Mouse (Mus musculus) liver, embryonic 15.5 days (tissue): ENCODE measurements around the gene D11Wsu47e. TPM values are rescaled to one million over a fixed set of nuclear protein-coding genes. Genes with fewer than 3 reads are reported as not detected.

Experiments
- ATAC-seq: fragments of 200-750 bp; cut with Nextera tagmentation; 2 replicates; pipeline ENCODE4 v1.8.0; 2017; ENCODE audit warnings: moderate number of reproducible peaks, mild to moderate bottlenecking, moderate library complexity; ENCODE audit not compliant: insufficient read depth
- H3K27ac ChIP-seq: fragments of 300-500 bp; sonication (generic); replicated peaks from 2 replicates; pipeline ENCODE4 v1.5.1; 2015; ENCODE audit warnings: mild to moderate bottlenecking, inconsistent platforms
- H3K27me3 ChIP-seq: fragments of 300-500 bp; sonication (generic); 2 replicates; pipeline ENCODE4 v1.6.1; 2015; ENCODE audit warnings: mild to moderate bottlenecking, inconsistent platforms
- H3K36me3 ChIP-seq: fragments of 300-500 bp; sonication (generic); replicated peaks from 2 replicates; pipeline ENCODE4 v1.6.1; 2015; ENCODE audit warnings: moderate library complexity, mild to moderate bottlenecking, inconsistent platforms
- H3K4me1 ChIP-seq: fragments of 300-500 bp; sonication (generic); replicated peaks from 2 replicates; pipeline ENCODE4 v1.6.1; 2015; ENCODE audit warnings: inconsistent platforms
- H3K4me2 ChIP-seq: fragments of 300-500 bp; sonication (generic); 2 replicates; pipeline ENCODE4 v1.6.1; 2015; ENCODE audit warnings: moderate library complexity, mild to moderate bottlenecking, inconsistent platforms
- H3K4me3 ChIP-seq: fragments of 300-500 bp; sonication (generic); replicated peaks from 2 replicates; pipeline ENCODE4 v1.5.1; 2015; ENCODE audit warnings: mild to moderate bottlenecking, inconsistent platforms
- H3K9ac ChIP-seq: fragments of 300-500 bp; sonication (generic); 2 replicates; pipeline ENCODE4 v1.6.1; 2015; ENCODE audit warnings: moderate library complexity, mild to moderate bottlenecking, inconsistent platforms
- H3K9me3 ChIP-seq: fragments of 300-500 bp; sonication (generic); replicated peaks from 2 replicates; pipeline ENCODE4 v1.6.1; 2016; ENCODE audit warnings: inconsistent platforms
- WGBS: fragments of 180-500 bp; shearing (Covaris S2); methylation state at CpG from one replicate; pipeline ENCODE4 v1.1.7; 2015; ENCODE audit warnings: mixed read lengths; ENCODE audit not compliant: insufficient replicate concordance; 5-methylcytosine and 5-hydroxymethylcytosine counted together
- polyA plus RNA-seq: library from polyadenylated mRNA; unstranded; fragments of >200 nt; fragmentation: Nextera tagmentation; extraction: Ambion mirVana; gene quantifications from 2 replicates; pipeline ENCODE4 v1.2.1, GENCODE M21; 2015

The D11Wsu47e gene
- polyA plus RNA-seq, 1 experiment from 2014 or later: 9.2 TPM

DNA sequence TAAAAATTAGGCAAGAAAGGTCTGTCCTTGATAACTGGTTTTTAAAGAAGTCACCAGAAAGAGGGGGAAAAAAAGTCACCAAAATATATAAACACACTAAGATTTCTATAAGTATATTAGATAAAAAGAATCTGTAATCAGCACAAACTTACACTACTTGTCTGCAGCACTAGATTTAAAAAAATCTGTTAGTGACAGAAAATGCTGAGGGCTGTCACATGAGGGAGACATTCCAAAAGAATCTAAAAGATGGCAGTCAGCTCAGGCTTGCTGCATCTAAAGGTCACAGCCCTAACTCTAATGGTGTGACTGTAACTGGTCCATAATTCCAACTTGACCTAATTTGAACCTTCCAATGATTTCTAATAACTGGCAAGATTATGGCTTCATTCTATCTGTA lies 2.2 kb upstream of the D11Wsu47e start:
- no peaks in the 10 kb centered on the region for H3K27me3 ChIP-seq
- peaks cover 25% of the 10 kb centered on the region for H3K36me3 ChIP-seq
- peaks cover 74% of the 10 kb centered on the region for H3K4me1 ChIP-seq
- peak overlapping the region; percentile 97 for H3K4me3 ChIP-seq
- H3K27ac ChIP-seq: peak overlapping the region; percentile 98
- no peak for ATAC-seq
- H3K9ac ChIP-seq: peak overlapping the region; percentile 98
- peak overlapping the region; percentile 83 for H3K4me2 ChIP-seq
- no peaks in the 10 kb centered on the region for H3K9me3 ChIP-seq

DNA sequence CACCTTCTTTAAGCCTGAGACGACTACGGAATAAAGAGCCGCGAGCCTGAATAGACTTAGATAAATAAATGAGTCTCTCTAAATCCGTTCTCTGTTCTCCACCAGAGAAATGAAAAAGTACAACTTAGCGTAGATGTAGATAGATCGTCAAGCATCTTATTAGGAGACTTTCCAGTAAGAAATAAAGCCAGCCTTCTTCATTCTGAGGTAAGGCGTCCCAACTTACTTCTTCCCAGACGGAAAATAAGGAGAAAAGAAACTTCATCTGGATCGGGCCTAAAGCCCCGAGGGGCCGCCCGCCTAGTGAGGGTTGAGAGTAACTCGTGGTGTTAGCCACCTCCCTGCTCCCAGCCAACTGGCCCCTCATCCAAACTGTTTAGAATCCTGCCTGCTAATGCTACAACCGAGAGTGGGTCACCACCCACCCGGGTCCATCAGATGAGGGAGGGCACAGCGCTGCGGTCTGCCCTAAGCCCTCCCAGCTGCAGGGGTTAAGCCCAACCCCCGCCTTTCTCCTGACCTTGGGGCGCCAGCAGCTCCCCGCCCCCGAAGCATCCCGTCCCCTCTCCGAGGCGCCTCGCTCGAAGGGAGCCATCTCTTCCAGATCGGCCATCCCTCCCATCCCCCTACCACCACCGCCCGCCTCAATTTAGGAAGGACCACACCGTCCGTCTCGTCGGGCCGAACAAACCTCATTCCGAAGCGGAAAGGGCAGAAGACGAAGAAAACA lies 1.1 kb upstream of the D11Wsu47e start:
- Histone ChIP-seq H3K4me2 (peak overlapping the region; percentile 83), H3K27ac (peak overlapping the region; percentile 98), H3K36me3 (peaks cover 21% of the 10 kb centered on the region), H3K4me3 (peak overlapping the region; percentile 97), H3K4me1 (peaks cover 69% of the 10 kb centered on the region), H3K9ac (peak overlapping the region; percentile 98), H3K9me3 (no peaks in the 10 kb centered on the region), H3K27me3 (no peaks in the 10 kb centered on the region)
- WGBS: 4% methylated on average over 38 of the region's 38 CpGs
- ATAC-seq: peak; percentile 67

DNA sequence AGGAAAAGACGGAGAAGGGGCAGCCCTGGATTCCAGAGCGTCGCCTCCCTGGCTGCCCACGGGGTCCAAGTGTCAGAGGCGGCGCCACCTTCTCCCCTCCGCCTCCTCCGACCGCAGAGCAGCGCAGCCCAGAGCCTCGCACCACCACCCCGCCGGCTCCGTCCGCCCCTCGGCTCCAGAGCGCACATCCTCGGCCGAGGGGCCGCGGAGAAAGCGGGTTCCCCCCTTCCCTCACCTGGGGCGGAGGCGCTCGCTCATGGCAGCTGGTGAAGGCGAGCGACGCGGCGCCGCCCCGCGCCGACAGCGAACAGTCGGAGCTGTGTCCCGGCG lies 620 bp upstream of the D11Wsu47e start:
- H3K9ac ChIP-seq: peak overlapping the region; percentile 98
- H3K4me2 ChIP-seq: peak overlapping the region; percentile 83
- H3K4me3 ChIP-seq: peak overlapping the region; percentile 97
- no peaks in the 10 kb centered on the region for H3K27me3 ChIP-seq
- H3K27ac ChIP-seq: peak overlapping the region; percentile 98
- peaks cover 63% of the 10 kb centered on the region for H3K4me1 ChIP-seq
- ATAC-seq: no peak; the same call in 1 of the 2 replicates
- H3K9me3 ChIP-seq: no peaks in the 10 kb centered on the region
- under 1% methylated on average over 34 of the region's 38 CpGs for WGBS
- H3K36me3 ChIP-seq: peaks cover 21% of the 10 kb centered on the region

DNA sequence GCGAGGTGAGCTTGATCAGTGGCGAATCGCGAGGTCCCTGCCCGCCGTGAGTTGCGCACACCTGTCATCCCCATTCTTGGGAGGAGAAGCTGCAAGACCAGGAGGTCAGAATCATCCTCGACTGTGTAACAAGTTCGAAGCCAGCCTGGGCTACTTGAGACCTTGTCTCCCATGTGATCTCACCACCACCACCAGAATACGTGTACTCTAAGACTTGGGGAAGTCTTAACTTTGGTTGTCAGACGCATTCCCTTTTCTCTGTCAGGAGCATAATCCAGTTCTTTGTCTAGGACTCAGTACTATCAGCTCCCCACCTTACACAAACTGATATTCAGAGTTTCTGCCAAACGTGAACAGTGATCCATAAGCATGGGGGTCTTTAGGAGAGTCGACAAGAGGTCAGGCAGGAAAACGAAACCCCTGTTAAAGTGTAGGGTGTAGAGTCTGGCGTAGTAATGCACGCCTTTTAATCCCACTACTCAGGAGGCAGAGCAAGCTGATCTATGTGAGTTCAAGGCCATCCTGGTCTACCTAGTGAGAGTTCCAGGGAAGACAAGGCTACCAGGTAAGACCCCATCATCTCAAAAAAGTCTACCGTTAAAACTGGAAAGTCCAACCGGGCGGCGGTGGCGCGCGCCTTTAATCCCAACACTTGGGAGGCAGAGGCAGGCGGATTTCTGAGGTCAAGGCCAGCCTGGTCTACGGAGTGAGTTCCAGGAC lies 655 bp downstream of the D11Wsu47e start:
- Histone ChIP-seq H3K9ac (peak overlapping the region; percentile 98), H3K4me2 (peak overlapping the region; percentile 83), H3K9me3 (no peaks in the 10 kb centered on the region), H3K4me3 (peak overlapping the region; percentile 97), H3K27ac (peak overlapping the region; percentile 98), H3K27me3 (no peaks in the 10 kb centered on the region), H3K4me1 (peaks cover 52% of the 10 kb centered on the region), H3K36me3 (peaks cover 27% of the 10 kb centered on the region)
- no peak for ATAC-seq
- WGBS: 38% methylated on average over 25 of the region's 25 CpGs

DNA sequence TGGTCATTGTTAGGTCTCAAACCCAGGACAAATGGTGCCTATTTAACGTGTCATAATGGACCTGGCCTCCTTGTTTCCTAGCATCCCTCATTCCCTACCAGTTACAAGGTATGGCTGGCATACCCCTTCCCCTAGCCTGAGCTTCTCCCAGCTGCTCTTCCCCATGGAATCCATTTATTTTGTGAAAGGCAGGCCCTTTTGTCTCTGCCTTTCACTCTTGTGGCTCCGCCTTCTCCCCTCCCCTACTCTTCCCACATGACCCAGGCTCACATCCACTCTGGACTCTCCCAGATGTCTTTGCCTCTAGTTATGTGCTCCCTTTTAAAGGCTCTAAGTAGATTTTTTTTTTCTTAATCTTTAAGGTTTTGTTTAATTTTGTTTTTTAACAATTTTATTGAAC lies 2.8 kb downstream of the D11Wsu47e start:
- H3K9me3 ChIP-seq: no peaks in the 10 kb centered on the region
- H3K4me2 ChIP-seq: no peak overlapping the region
- H3K36me3 ChIP-seq: peaks cover 41% of the 10 kb centered on the region
- H3K27ac ChIP-seq: no peak overlapping the region
- ATAC-seq: no peak
- H3K4me1 ChIP-seq: peaks cover 32% of the 10 kb centered on the region
- no peaks in the 10 kb centered on the region for H3K27me3 ChIP-seq
- H3K9ac ChIP-seq: no peak overlapping the region
- no peak overlapping the region for H3K4me3 ChIP-seq
- WGBS: 86% methylated on average over 2 of the region's 2 CpGs

DNA sequence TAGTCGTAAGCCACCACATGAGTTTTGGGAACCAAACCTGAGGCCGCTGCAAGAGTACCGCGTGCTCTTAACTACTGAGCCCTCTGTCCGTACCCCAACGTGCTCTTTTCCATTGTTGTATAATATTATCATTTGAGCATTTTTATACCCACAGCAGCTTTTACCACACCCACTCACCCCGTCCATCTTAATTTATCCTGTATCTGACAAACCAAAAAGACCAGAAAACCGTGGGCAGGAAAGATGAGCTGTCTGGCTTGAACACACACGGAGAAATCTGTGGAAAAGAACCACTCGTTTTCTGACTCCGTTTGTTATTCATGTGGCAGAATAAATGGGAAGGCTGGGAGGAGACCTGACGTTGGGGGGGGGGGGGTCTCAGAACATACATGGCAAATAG lies 6.3 kb downstream of the D11Wsu47e start:
- ATAC-seq: no peak
- WGBS: 84% methylated on average over 12 of the region's 12 CpGs
- H3K9me3 ChIP-seq: no peaks in the 10 kb centered on the region
- no peak overlapping the region for H3K9ac ChIP-seq
- peaks cover 59% of the 10 kb centered on the region for H3K36me3 ChIP-seq
- no peak overlapping the region for H3K4me2 ChIP-seq
- no peak overlapping the region for H3K4me3 ChIP-seq
- peaks cover 15% of the 10 kb centered on the region for H3K4me1 ChIP-seq
- H3K27me3 ChIP-seq: no peaks in the 10 kb centered on the region
- H3K27ac ChIP-seq: no peak overlapping the region

DNA sequence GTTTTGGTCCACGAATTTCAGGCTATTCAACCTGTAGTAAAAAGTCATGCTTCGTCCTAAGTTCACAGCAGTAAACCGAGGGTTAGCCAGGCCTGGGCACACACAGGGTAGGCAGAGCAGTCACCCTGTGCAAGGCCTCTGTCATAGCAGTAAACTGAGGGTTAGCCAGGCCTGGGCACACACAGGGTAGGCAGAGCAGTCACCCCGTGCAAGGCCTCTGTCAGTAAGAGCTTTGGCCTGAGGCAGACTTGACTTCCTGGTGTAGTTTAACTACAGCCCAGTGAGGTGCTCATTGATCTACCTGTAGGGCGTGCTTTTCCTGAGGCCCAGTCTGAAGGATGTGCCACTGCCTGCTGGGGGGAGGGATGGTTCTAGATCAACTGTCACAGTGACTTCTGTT lies 7.1 kb downstream of the D11Wsu47e start:
- no peak overlapping the region for H3K27ac ChIP-seq
- H3K9me3 ChIP-seq: no peaks in the 10 kb centered on the region
- 70% methylated on average over 5 of the region's 5 CpGs for WGBS

DNA sequence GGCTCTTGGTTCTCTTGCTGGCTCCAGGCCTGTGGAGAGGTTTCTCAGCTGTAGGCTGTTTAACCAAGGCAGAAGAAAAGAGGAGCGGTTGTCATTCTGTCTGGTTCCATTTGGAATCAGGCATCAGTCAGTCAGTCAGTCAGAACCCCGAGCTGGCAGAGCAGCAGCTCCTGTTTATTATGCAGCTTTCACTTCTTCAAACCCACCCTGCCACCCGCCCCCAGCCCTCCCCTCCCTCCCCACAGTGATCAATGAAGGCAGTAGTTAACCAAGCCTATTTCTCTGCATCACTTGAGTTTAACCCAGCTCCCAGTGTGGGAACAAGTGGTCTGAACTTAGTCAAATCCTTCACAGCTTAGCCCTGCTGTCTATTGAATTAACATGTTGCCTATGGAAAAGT lies 7.6 kb downstream of the D11Wsu47e start:
- H3K4me2 ChIP-seq: no peak overlapping the region
- H3K9ac ChIP-seq: no peak overlapping the region
- H3K9me3 ChIP-seq: no peaks in the 10 kb centered on the region
- peaks cover 69% of the 10 kb centered on the region for H3K36me3 ChIP-seq
- WGBS: 66% methylated on average over 3 of the region's 3 CpGs
- ATAC-seq: no peak
- H3K4me3 ChIP-seq: no peak overlapping the region
- peaks cover 3% of the 10 kb centered on the region for H3K4me1 ChIP-seq
- H3K27me3 ChIP-seq: no peaks in the 10 kb centered on the region
- H3K27ac ChIP-seq: no peak overlapping the region

More for the DNA sequence above, 7.1 kb downstream of the D11Wsu47e start:
- Histone ChIP-seq H3K4me2 (no peak overlapping the region), H3K4me3 (no peak overlapping the region), H3K9ac (no peak overlapping the region), H3K36me3 (peaks cover 65% of the 10 kb centered on the region), H3K4me1 (peaks cover 8% of the 10 kb centered on the region), H3K27me3 (no peaks in the 10 kb centered on the region)
- ATAC-seq: no peak

DNA sequence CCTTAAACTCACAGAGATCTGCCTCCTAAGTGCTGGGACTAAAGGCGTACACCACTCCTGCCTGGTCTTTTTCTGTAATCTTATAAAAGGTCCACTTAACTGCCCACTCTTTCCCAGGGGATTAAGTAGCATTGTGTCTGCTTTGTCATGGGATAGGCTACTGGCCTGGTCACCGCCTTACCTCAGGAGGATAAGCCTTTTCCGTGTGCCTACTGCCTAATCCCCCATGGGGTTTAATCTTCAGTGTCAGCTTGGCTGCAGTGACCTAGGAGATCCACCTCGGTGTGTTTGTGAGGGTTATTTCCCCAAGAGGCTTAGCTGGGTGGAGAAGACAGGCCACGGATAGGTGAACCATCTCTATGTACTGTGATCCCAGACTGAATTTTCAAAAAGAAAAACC lies 13.4 kb downstream of the D11Wsu47e start:
- Histone ChIP-seq H3K4me1 (peaks cover 6% of the 10 kb centered on the region; the same call in 1 of the 2 replicates), H3K27ac (no peak overlapping the region), H3K4me2 (no peak overlapping the region), H3K4me3 (no peak overlapping the region), H3K27me3 (no peaks in the 10 kb centered on the region), H3K9ac (no peak overlapping the region), H3K36me3 (peaks cover 30% of the 10 kb centered on the region), H3K9me3 (no peaks in the 10 kb centered on the region)
- 71% methylated on average over 5 of the region's 5 CpGs for WGBS
- no peak for ATAC-seq

DNA sequence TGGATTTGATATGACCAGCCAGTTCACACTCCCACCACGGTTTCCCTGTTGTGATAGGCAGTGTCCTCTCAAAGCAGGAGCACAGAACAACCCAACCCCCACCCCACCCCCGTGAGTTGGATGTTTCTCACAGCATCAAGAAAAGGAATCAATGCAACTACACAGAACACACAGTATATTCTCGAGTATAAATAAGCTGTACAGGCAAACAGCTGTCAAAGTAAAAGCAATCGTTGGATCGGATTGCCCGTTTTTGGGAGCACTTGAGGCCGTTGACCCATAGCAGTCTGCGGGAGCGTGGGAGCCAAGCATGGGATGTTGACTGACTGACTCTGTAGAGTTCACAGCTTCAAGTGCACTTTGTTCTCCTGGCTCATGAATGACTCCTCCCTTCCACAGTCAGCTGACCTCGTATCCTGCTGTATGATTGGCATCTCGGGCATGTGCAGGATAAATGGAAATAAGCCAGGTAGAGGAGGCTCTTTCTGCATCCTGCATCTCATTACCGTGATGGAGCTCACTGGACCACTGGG lies 13.9 kb downstream of the D11Wsu47e start:
- WGBS: 63% methylated on average over 12 of the region's 12 CpGs
- no peak overlapping the region for H3K4me2 ChIP-seq
- peaks cover 6% of the 10 kb centered on the region; the same call in 1 of the 2 replicates for H3K4me1 ChIP-seq
- peaks cover 30% of the 10 kb centered on the region for H3K36me3 ChIP-seq
- no peak overlapping the region for H3K9ac ChIP-seq
- no peaks in the 10 kb centered on the region for H3K9me3 ChIP-seq
- H3K4me3 ChIP-seq: no peak overlapping the region
- H3K27me3 ChIP-seq: no peaks in the 10 kb centered on the region
- H3K27ac ChIP-seq: no peak overlapping the region
- ATAC-seq: peak; percentile 43

DNA sequence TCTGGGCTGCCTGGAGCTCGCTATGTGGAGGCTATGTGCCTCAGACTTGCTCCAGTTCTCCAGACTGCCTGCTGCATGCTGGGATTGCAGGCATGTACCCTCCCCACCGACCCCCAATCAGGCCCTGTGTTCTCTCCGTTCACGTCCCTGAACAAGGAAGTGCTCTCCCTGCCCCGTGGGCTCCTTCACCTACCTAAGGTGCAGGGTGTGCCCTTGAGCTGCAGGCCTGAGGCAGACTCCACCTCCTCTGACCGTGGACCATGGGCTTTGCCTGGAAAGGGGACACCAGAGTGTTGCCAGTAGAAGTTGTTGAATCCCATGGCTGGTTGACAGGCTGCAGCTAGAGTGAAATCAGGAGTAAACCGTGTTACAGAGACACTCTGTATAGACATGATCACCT lies 15.4 kb downstream of the D11Wsu47e start:
- Histone ChIP-seq H3K4me3 (no peak overlapping the region), H3K4me1 (peaks cover 6% of the 10 kb centered on the region; the same call in 1 of the 2 replicates), H3K9ac (no peak overlapping the region), H3K27me3 (no peaks in the 10 kb centered on the region), H3K9me3 (no peaks in the 10 kb centered on the region), H3K27ac (no peak overlapping the region), H3K4me2 (no peak overlapping the region), H3K36me3 (peaks cover 21% of the 10 kb centered on the region)
- no peak for ATAC-seq
- WGBS: 71% methylated on average over 7 of the region's 7 CpGs
